Mouse (Mus musculus) retina, postnatal 7 days (tissue): ENCODE measurements around the gene Nck2.
"Not testable (repeated sequence)": the region's sequence is repeated elsewhere in the genome, so short reads cannot be mapped to it uniquely, and the experiment has no call there.

Experiments
- DNase-seq: peaks from one replicate; pipeline ENCODE4 v3.0.0-alpha.2; 2012; ENCODE audit warnings: low read depth, low spot score

Nck2 gene

GRCm38 (mm10) chr1:43501920-43502791, 57.8 kb downstream of the Nck2 start:
- no peak for DNase-seq

DNA sequence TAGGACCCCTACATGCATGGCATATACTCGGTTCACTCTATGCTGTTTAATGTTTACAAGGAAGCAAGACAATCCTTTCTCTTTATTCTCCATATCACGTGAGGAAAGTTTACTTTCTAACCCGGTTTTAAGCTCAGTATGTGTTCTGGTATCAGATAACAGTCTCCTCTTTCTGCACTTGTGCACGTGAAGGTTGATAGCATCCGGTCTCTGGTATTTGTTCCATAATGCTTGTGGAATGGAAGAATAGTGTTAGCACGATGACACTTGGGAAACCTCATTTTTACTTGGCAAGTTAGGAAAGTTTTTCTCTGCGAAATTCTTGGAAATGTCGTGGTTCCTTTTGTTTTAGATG, 58.4 kb downstream of the Nck2 start:
- DNase-seq: no peak

- no peak for DNase-seq
Measured at GRCm38 (mm10) chr1:43503261-43503660, 58.9 kb downstream of the Nck2 start.

- DNase-seq: no peak
Measured at GRCm38 (mm10) chr1:43503676-43504075, 59.3 kb downstream of the Nck2 start.

- DNase-seq: peak; percentile 27
Measured at GRCm38 (mm10) chr1:43504235-43504634, 59.9 kb downstream of the Nck2 start.

DNA sequence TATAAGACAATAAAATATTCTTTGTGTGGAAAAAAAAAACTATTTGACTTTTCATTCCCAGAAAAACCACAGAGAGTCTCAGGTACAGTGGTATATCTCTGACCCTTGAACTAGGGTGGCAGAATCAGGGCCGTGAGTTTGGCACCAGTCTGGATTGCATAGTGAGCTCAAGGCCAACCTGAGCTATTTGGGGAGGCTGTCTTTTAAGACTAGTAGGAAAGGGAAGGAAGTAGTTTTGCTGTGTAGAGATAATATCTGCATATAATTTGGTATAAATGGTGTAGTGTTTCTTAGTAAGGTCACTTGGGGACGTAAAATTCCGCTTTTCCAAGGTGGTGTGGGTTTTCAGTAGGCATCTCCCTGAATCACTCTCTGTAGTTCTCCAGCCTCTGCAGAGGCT, 62.3 kb downstream of the Nck2 start:
- no peak for DNase-seq

GRCm38 (mm10) chr1:43507809-43508208, 63.4 kb downstream of the Nck2 start:
- no peak for DNase-seq

- DNase-seq: no peak
Measured at GRCm38 (mm10) chr1:43511256-43511655, 66.9 kb downstream of the Nck2 start.

DNA sequence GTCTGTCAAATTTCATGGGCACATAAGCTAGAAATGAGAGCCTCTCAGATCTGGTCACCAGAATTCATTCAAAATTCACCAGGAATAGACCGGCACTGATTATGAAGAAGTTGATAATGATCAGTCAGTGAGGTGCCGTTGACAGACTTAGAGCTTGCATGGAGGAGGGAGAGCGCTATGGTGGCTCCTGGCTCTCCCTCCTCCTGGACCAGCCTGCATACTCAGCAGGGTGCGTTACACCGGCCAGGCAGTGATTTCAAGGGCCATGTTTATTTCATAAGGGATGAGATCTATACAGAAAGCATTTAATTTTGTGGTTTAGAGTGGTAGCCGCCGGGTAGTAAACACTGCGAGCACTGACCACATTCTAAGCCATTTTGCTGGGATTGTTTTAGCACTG, 67.3 kb downstream of the Nck2 start:
- DNase-seq: no peak

DNA sequence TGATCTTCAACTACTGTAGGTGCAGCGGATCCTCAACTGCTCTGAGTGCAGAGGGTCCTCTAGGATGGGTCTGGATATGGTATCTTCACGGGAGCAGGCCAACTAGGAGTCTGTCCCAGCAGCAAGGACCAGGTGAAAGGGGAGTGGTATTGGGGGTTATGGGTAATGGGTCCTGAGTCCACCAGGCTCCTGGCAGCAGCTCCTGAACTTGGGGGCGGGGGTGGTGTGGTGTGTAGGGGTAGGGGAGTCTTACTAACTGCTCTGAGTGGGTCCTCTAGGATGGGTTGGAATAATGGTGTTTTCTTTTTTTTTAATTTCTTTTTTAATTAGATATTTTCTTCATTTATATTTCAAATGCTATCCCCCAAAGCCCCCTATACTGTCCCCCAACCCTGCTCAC, 73.0 kb downstream of the Nck2 start:
- no peak for DNase-seq

DNA sequence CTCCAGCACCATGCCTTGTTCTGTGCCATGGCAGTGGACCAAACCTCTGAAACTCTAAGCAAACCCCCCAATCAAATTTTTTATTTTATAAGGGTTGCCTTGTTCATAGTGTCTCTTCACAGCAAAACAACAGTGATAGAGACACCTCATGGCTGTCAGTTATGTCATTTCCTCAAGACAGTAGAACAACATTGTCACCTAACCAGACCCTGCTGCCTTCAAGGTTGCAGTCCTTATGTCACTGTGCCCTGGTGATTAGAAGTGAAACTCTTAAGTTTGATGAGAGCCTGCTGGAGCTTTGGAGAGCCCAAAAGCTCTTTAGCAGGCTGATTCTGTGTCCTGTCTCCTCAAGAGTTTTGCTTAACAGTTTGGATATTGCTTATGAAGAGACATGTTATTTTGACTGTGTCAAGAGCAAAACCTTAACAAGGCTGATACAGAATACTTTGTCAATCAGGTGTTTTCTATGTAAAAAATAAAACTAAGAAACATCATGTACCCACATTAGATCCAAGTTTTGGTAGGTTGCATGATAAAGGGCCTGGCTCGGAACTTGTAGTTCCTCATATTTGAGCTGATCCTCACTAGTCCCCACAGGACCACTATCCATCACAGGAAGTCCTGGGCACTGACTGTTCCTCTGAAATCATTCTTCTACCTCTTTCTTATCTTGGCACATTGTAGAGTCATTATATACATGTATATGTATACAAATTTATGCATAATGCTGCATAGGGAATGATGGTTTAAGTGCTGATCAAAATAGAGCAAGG, 76.0 kb downstream of the Nck2 start:
- DNase-seq: no peak

DNA sequence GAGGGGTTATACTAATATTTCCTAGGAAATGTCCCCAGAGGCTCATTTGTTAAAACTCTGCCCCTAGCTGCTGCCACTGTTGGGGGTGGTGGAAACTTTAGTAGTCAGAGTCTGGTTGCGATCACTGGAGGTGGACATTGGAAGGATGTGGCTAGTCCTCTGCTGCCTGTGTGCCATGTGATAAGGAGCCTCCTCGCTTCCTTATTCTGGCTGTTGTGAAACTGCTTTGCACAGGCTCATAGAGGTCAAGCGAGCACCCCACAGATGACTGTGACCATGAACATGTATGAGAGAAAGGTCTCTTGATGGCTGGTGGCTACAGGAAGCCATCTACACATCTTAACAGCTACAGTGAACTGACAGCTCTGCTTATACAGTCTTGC, 76.6 kb downstream of the Nck2 start:
- DNase-seq: no peak

DNA sequence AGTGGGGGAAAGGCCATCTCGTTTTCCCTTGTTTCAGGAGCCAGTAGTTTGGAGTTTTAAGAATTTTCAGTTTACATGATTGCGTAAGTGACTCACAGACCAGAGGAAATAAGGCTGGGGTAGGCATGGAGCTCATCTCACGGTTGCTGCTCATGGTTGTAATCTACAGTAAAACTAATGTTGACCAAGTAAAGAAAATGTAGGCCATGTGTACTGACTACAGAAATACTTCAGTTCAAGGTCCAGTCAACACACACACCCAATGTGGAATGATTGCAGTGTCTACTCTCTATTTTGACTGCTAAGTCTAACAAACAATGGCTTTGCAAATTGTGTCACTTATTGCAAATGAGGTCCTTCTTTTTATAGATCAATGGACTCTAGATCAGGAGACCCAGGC, 77.1 kb downstream of the Nck2 start:
- no peak for DNase-seq

DNA sequence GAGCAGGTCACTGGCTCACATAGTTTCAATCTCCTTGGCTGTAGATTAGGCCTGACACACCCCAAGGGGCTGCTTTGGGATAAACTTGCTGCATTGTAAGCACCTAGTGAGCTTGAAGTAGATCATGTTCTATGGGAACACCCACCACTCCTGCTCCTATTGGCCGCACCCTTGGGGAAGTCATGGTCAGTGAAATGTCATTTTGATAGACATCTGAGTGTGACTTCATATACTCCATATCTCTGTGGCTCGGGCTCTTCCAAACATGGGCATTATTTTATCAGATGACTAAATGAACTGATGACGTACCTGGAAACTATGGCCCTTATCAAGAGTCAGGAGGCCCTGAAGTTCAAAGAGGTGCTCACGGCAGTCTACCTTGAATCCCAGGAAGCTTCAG, 77.6 kb downstream of the Nck2 start:
- DNase-seq: no peak

DNA sequence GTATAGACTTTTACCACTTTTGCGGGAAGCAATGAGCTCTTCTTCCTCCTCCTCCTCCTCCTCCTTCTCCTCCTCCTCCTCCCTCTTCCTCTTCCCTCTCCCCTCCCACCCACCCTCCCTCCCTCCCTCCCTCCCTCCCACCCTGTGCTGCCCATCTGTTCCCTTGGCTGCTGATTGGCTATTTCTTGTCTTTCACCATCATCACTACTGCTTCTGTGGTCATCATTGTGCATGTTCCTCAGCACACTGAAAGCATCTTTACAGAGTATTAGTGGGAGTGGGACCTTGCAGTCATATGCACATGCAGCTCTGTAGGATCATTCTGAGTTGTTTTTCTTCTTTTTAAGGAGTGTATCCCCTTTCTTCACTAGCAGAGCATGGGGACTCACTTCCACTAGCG, 78.6 kb downstream of the Nck2 start:
- no peak for DNase-seq

- no peak for DNase-seq
Measured at GRCm38 (mm10) chr1:43524332-43524731, 80.0 kb downstream of the Nck2 start.

- DNase-seq: no peak
Measured at GRCm38 (mm10) chr1:43528275-43528674, 83.9 kb downstream of the Nck2 start.

DNA sequence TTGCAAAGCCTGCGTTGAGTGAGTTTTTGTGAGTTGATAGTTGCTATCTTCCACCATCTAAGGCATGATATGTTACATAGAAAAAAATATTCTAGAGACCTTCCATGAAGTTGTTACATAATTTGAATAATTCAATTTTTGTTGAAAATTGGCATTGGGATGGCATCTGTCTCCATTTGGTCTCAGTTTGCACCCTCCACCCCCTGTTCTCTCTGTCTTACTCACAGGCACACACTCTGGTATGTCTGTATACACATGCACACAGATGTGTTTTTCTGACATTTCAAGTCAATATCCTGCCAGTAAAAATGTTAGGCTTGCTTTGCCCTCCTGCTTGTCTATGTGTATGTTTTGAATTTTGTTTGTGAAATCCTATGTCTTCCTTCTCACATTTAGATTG, 84.7 kb downstream of the Nck2 start:
- DNase-seq: no peak

- no peak for DNase-seq
Measured at GRCm38 (mm10) chr1:43530295-43531020, 86.1 kb downstream of the Nck2 start.

DNA sequence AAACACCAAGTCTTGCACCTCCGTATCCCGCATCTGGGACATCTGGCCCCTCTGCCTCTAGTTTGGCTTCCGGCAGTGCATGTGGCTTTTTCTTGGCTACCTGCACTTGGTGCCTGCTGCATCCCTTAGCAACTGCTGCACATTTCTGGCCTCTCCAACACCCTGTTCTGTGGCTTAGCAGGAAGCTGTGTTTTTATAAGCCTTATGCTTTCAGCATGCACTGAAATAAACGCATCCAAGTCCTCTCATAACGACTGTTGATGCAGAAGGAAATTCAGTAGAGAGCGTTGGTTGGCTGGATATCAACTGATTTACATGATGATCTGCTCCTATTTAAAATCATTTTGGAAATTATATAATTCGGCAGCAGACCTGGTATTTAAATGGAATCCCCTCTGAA, 86.9 kb downstream of the Nck2 start:
- DNase-seq: no peak

DNA sequence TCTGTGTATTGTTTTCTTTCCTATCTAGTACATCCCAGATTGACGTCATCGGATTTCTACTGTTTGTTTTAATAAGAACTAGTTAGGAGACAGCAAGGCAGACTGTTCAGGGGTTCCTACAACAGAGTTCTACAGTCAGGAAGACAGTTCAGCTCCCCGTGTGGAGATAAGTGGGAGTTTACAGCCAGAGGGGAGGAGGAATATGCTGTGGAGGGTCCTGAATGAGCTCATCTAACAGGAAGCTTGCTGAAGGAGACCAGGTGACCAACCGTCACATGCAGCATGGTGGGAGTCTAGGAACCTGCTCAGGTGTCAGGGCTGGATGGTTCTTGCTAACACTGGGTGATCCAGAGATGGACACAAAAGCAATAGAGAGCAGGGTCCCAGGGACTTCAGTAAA, 87.9 kb downstream of the Nck2 start:
- no peak for DNase-seq

- not testable (repeated sequence) for DNase-seq
Measured at GRCm38 (mm10) chr1:43533497-43533896, 89.1 kb downstream of the Nck2 start.
